Mouse (Mus musculus): ENCODE data around the gene Tex14. TPM values are rescaled to one million over a fixed set of nuclear protein-coding genes. Genes with fewer than 3 reads are reported as not detected.

Gene Tex14
- polyA plus RNA-seq (2015; fragmentation: Nextera tagmentation; extraction: Ambion mirVana): 0.53 and 0.62 TPM in 2 replicates

DNA sequence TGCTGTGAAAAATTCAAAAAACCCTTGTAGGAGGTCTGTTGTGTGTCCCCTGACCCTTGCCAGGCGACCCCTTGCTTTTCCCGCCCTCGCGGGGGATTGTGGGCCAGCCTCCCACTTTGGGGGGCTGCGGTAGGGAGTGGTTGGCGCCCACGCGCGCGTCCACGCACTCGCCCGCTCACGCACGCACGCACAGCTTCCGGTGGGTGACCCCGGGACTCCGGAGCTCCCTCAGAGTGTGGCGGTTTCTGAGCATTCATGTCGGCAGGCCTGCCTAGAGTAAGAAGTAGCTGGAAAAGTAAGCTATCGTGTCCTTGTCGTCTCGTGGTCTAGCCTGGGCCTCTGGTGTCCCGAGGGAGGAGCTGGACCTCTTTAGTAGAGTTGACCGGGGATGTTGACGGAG is at the start of gene Tex14, which contains the start of gene Rad51c:
Tex14 (plus strand) TSS at position 190 of the 400 bp plus-strand sequence.
Rad51c (minus strand) TSS at position 79 of the 400 bp plus-strand sequence.
- DNase-seq (ENCODE audit: low spot score): no peak

DNA sequence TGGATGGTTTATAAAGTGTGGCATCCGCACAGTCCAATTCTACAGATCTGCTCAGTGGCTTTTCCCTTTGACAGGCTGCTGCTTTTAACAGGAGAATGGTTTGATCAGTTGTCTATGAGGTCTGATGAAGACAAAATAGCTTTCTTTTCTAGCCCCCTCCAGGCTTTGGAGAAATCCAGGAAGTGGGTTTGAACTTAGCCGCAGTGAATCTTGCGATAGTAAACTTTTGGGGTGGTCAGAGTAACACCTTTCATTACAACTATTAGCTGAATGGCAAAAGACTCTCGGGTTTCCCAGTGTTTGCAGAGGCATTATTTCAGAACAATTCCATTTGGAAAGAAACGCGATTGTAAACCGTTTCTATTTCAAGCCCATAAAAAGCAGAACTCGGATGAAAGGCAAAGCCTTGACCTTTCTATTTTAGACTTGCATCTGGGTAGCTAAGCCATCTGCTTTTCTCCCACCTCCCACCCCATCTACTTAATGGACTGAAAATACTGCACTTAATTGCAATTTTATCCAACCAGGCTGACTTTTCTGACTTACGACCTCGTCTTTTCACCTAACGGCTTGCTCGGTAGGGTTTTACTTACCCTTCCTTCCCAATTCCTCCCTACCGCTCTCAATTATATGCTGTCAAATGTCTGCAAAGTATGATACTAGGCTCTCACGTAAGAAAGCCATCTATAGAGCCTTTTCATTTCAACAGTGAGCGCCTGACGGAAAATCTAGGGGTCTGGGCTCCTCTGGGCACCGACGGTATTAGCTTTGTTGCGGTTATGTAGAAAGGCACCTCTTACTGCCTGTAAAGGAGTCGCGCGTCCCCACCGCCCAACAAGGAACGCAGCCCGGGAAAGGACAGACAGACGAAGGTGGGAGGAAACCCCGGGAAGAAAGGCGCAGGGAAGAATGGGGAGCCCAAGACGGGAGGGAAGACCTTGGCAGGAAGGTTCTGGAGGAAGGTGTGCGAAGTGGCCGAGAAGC is 47.3 kb upstream of the Tex14 start:
- no peak for DNase-seq (ENCODE audit: low spot score)

DNA sequence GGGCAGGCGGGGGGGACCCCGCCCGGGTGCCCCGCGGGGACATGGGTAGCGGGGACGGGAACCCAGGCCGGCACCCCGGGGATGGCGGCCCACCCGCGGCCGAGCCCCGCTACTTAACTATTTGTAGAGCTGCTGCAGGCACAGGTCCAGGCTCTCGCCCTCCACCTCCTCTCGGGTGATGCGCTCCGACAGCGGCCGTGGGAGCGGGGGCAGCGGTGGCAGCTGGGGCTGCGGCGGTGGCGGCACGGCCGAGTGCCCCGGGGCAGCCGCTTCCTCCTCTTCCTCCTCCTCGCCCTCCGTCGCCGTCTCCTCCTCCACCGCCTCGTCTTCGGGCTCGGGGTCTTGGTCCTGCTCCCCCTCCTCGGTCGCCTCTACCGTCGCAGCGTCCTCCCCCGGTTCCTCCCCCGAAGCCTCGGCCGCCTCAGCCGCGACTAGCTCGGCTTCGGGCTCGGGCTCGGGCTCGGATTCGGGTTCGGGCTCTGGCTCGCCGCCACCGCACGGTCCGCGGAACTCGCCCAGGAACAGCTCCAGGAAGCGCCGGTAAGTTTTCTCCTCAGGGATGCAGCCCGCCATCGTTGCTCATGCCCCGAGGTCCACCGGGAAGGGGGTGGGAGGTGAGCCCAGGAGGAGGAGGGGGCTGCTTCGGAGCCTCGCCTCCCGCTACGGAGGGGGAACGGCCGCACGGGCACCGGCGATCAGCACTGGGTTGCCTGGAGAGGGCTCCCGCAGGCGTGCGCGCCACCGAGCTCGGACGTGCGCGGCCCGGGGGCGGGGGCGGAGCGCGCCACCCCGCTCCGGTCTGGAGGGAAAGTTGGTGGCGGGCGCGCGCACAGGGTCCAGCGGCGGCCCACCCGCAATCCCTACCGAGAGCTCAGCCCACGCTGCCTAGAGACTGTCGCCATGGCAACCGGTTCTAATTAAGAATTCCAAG is 46.3 kb upstream of the Tex14 start, which contains the start of gene Ppm1e:
Ppm1e (minus strand) TSS at position 693 of the 931 bp plus-strand sequence.
- peak; percentile 67 for DNase-seq (ENCODE audit: low spot score)

DNA sequence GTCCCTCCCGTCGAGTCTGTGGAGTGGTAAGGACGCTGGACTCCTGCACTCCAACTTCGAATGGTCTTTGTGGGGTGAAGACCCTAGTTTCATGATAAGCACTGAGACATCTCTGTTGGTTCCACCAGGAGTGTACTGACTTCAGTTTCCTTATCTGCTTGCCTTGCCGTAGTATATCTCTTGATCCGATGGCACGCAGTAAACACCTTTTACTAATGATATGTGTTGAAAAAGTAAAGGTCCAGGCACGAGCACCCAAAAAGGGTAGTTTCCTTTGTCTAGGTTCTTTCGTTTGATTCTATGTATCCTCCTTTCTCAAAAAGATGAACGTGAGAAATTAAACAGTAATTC is 45.6 kb upstream of the Tex14 start:
- DNase-seq (ENCODE audit: low spot score): no peak

DNA sequence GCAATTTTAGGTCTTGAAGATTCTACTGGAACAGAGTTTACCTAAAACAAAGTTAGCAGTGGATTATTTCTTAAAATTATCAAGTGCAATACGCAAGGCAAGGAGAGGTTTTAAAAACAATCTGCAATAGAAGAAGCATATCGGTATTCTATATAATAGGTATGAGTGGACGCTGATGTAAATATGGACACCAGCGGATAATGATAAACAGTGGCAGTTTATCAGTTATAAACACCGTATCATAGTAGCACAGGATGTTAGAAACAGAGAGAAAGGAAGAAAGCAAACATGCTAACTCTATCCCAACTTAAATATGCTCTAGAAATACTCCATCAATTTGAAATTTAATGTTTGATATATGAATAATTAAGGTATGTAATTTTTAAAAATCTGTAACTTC is 39.7 kb upstream of the Tex14 start:
- DNase-seq (ENCODE audit: low spot score): no peak

DNA sequence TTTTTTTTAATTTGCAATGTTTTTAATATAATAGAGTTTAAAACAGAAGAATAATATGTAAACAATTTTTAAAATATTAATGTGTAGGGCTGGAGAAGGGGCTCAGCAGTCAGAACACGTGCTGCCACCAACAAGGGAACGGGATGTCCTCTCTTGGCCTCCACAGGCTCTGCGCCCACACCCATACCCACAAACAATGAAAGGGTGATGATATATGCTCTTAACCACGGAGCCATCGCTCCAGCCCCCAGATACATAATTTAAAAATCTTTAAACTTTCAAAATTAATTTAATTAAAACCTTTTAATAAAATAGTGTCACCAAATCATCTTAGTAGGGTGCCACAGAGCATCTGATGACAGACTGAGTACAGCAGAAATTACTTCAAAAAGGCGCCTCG is 37.8 kb upstream of the Tex14 start:
- no peak for DNase-seq (ENCODE audit: low spot score)

DNA sequence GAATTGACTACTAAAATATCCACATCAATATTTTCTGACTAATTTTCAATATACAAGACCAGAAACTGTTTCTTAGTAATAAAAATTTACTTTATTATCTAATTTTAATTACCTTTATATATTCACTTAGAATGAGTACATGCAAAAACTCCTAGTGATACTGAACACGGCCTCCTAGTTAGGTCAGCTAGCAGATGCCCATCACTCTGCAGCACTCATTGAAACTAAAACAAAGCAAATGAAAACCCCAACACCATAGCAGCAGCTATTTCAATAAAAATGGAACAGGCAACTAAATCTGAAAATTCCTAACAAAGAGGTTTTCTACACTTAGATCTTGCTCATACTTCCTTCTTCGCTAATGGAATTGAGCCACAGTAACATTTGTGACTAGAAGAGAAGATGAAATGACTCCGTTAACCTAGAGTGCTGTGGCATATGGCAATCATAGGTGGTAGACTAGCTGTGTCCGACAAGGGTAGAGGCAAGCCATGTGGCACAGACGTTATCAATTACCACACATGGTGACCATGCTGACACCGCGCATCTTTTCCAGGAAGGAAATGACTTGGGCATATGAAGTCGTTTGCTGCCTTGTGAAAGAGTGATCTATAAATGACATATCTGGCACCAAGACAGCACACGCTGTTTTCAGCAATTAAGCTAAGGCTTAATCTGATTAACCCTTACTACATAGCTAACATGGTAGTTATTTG is 36.8 kb upstream of the Tex14 start:
- no peak for DNase-seq (ENCODE audit: low spot score)

DNA sequence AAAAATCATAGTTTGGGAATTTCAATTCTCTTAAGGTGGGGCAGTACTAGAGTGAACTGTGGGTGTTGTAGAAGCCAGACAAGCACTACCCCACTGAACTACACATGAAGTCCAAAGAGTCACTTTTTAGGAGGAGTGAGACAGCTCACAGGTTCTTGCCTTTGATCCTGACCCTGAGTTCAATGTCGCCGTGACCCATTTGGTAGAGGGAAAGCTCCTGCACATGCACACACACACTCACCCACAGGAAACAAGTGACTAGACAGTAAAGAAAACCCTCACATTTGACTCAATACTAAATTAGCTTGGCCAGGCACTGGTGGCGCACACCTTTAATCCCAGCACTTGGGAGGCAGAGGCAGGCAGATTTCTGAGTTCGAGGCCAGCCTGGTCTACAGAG is 20.3 kb upstream of the Tex14 start:
- DNase-seq (ENCODE audit: low spot score): no peak

- no peak for DNase-seq (ENCODE audit: low spot score)
These were observed 19.2 kb upstream of the Tex14 start for GRCm38 (mm10) chr11:87385676-87386075.

GRCm38 (mm10) chr11:87393855-87394254 is 11.0 kb upstream of the Tex14 start:
- DNase-seq (ENCODE audit: low spot score): peak; percentile 31

DNA sequence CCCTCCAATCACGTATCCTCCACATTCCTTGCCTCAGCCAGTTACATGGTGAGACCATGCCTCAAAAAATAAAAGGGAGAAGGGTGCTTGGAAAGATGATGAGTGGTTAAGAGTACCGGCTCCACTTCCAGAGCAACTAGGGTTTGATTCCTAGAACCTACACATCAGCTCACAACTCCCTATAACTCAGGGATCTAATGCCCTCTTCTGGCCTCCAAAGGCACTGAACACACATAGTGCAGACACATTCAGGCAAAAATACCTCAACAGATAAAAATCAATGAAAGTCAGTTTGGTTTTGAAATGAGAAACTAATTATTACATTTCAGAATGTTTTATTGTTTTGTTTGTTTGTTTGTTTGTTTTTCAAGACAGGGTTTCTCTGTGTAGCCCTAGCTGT is 6.5 kb upstream of the Tex14 start:
- no peak for DNase-seq (ENCODE audit: low spot score)

GRCm38 (mm10) chr11:87404111-87404853 is 583 bp upstream of the Tex14 start:
- peak; percentile 98 for DNase-seq (ENCODE audit: low spot score)

- DNase-seq (ENCODE audit: low spot score): peak; percentile 53
These were observed 8.5 kb downstream of the Tex14 start for GRCm38 (mm10) chr11:87413412-87413811.

- DNase-seq (ENCODE audit: low spot score): no peak
These were observed 11.3 kb downstream of the Tex14 start for GRCm38 (mm10) chr11:87416120-87416519.

DNA sequence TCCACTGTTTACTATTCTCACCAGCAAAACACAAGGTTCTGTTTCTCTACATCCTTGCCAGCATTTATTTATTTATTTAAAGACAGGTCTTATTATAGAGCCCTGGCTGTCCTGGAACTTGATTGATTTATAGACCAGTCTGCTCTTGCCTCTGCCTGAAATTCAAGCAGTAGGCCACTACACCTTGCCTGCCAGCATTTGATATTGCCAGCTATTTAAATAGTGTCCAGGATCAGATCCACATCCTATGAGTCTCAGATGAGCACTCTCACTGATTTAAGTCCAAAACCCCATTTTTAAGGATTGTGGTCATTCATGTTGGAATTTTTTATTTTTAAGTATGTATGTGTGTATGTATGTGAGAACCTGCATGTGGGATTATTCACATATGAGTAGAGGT is 16.0 kb downstream of the Tex14 start:
- no peak for DNase-seq (ENCODE audit: low spot score)

DNA sequence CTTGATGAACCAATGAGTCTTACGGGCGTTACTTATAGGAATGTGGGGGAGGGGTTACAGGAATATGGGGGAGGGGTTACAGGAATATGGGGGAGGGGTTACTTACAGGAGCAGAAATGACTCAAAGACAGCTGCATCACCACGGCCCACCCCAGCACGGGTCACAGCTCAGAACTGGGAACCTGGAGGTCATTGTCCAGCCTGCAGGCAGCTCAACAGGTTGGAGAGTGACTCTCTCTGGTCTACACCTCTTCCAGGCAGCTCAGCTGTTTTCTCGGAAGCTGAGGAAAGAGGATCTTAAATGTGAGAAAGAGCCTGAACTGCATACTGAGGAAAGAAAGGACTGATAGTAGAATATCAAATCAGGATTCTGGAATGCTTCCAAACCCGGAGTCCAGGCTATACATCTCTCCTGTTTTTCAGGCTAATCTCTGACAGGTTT is 16.9 kb downstream of the Tex14 start:
- DNase-seq (ENCODE audit: low spot score): no peak

- DNase-seq (ENCODE audit: low spot score): peak; percentile 93
These were observed 17.9 kb downstream of the Tex14 start for GRCm38 (mm10) chr11:87422511-87423340.

GRCm38 (mm10) chr11:87423551-87424325 is 18.9 kb downstream of the Tex14 start:
- peak; percentile 40 for DNase-seq (ENCODE audit: low spot score)

- no peak for DNase-seq (ENCODE audit: low spot score)
These were observed 21.2 kb downstream of the Tex14 start for GRCm38 (mm10) chr11:87426121-87426449.
